In genomic region chr4:43420305-43420704, GRCm38 (mm10) we compare ENCODE assay signal across 9 mouse cellular contexts. TPM values are rescaled to one million over a fixed set of nuclear protein-coding genes. Genes with fewer than 3 reads are reported as not detected.
DNase-seq lines count a peak whose midpoint lies in the region; ATAC-seq lines count a peak whose summit lies in the region.
"Had no signal": no experiment of that assay in that cellular context is flagged by ENCODE, and none has a peak within 500 bp of the region (broad histone marks: within the 10 kb centered on the region; RNA-seq: fewer than 3 reads in every experiment).

No protein-coding gene starts in this region.

- intact Hi-C loops in gastrocnemius, postnatal 36 days (cut with DNase I) = loop anchor here (5.0 kb wide), 1 partner anchor 373 kb away; the partner anchor contains the start of gene Fam214b

- 3% methylated on average over 6 of the region's 6 CpGs for WGBS in kidney, embryonic 16.5 days
- WGBS in limb, embryonic 15.5 days = 2% methylated on average over 6 of the region's 6 CpGs
- 6% methylated on average over 6 of the region's 6 CpGs for WGBS in neural tube, embryonic 13.5 days

- no peak overlapping the region for H3K9ac ChIP-seq in kidney, embryonic 16.5 days (replicated peaks; ENCODE audit: low read length)
- no peak overlapping the region for H3K9ac ChIP-seq in limb, embryonic 15.5 days
- H3K9ac ChIP-seq in neural tube, embryonic 13.5 days = no peak overlapping the region

- peak overlapping the region; percentile 84; the same call in 1 of the 2 replicates for H3K27ac ChIP-seq in kidney, embryonic 16.5 days (ENCODE audit: low read length)
- H3K27ac ChIP-seq in limb, embryonic 15.5 days = peak overlapping the region; percentile 47; the same call in 1 of the 2 replicates
- H3K27ac ChIP-seq in neural tube, embryonic 13.5 days (replicated peaks) = no peak overlapping the region

- no peak overlapping the region for H3K4me3 ChIP-seq in kidney, embryonic 16.5 days (ENCODE audit: low read length)
- no peak overlapping the region for H3K4me3 ChIP-seq in limb, embryonic 15.5 days
- no peak overlapping the region for H3K4me3 ChIP-seq in neural tube, embryonic 13.5 days

- H3K36me3 ChIP-seq in kidney, embryonic 16.5 days (ENCODE audit: insufficient read depth, low read length) = peaks cover 52% of the 10 kb centered on the region
- H3K36me3 ChIP-seq in limb, embryonic 15.5 days = peaks cover 71% of the 10 kb centered on the region
- H3K36me3 ChIP-seq in neural tube, embryonic 13.5 days = peaks cover 92% of the 10 kb centered on the region

- peak; percentile 6; the same call in 1 of the 2 replicates for ATAC-seq in kidney, embryonic 16.5 days (ENCODE audit: low FRiP score, low TSS enrichment)
- ATAC-seq in limb, embryonic 15.5 days (ENCODE audit: insufficient number of reproducible peaks, low FRiP score, low TSS enrichment, low read depth) = no peak
- ATAC-seq in neural tube, embryonic 13.5 days (ENCODE audit: low read depth) = peak; percentile 33; the same call in 1 of the 2 replicates

- DNase-seq in B cell, adult 2 months = peak; percentile 73 to 74
- peak; percentile 92 for DNase-seq in NIH3T3 (ENCODE audit: low read depth)
- peak; percentile 74 to 81 for DNase-seq in cerebellum, postnatal 36 days
- DNase-seq in gastrocnemius, postnatal 36 days = peak; percentile 54 to 77
- peak; percentile 72 for DNase-seq in thymus, postnatal 14 days

- peaks cover 37% of the 10 kb centered on the region for H3K4me1 ChIP-seq in kidney, embryonic 16.5 days (ENCODE audit: insufficient read depth, low read length)
- peaks cover 10% of the 10 kb centered on the region for H3K4me1 ChIP-seq in limb, embryonic 15.5 days
- H3K4me1 ChIP-seq in neural tube, embryonic 13.5 days (replicated peaks) = peaks cover 27% of the 10 kb centered on the region

- H3K9me3 ChIP-seq in kidney, embryonic 16.5 days (ENCODE audit: low read length) = no peaks in the 10 kb centered on the region
- no peaks in the 10 kb centered on the region for H3K9me3 ChIP-seq in limb, embryonic 15.5 days
- H3K9me3 ChIP-seq in neural tube, embryonic 13.5 days = no peaks in the 10 kb centered on the region

- H3K4me2 ChIP-seq in kidney, embryonic 16.5 days (replicated peaks; ENCODE audit: low read depth, low read length) = no peak overlapping the region
- no peak overlapping the region for H3K4me2 ChIP-seq in limb, embryonic 15.5 days
- H3K4me2 ChIP-seq in neural tube, embryonic 13.5 days = no peak overlapping the region

- H3K27me3 ChIP-seq in kidney, embryonic 16.5 days (ENCODE audit: insufficient read depth, low read length) = peaks cover 5% of the 10 kb centered on the region; the same call in 1 of the 2 replicates
- H3K27me3 ChIP-seq in limb, embryonic 15.5 days = peaks cover 22% of the 10 kb centered on the region
- H3K27me3 ChIP-seq in neural tube, embryonic 13.5 days = peaks cover 37% of the 10 kb centered on the region

RNA-seq across cellular contexts. Expression of gene Fam166b, which starts 8.6 kb away (rescaled TPM):
- total RNA-seq in gastrocnemius, postnatal 36 days (2021) = not detected
- polyA plus RNA-seq in kidney, embryonic 16.5 days (2015; fragmentation: Nextera tagmentation; extraction: Ambion mirVana) = 0.30 and 0.50 TPM in 2 replicates
- polyA plus RNA-seq in limb, embryonic 15.5 days (2015; fragmentation: Nextera tagmentation; extraction: Ambion mirVana) = 0.15 and 0.17 TPM in 2 replicates
- polyA plus RNA-seq in neural tube, embryonic 13.5 days (2015; fragmentation: Nextera tagmentation; extraction: Ambion mirVana) = 0.32 and 0.59 TPM in 2 replicates
- polyA plus RNA-seq: heart, embryonic 14.5 days had no signal

RNA-seq across cellular contexts. Expression of gene Tesk1, which starts 21.4 kb away (rescaled TPM):
- 10 to 100 TPM; 49.1 to 50.0 TPM for total RNA-seq in gastrocnemius, postnatal 36 days (2021)
- 3.0 and 3.5 TPM in 2 replicates for polyA plus RNA-seq in kidney, embryonic 16.5 days (2015; fragmentation: Nextera tagmentation; extraction: Ambion mirVana)
- 4.8 and 7.7 TPM in 2 replicates for polyA plus RNA-seq in limb, embryonic 15.5 days (2015; fragmentation: Nextera tagmentation; extraction: Ambion mirVana)
- polyA plus RNA-seq in neural tube, embryonic 13.5 days (2015; fragmentation: Nextera tagmentation; extraction: Ambion mirVana) = 10.8 and 14.4 TPM in 2 replicates

RNA-seq across cellular contexts. Expression of gene Cd72, which starts 34.1 kb away (rescaled TPM):
- total RNA-seq in gastrocnemius, postnatal 36 days (2021) = not detected
- 3.3 and 4.1 TPM in 2 replicates for polyA plus RNA-seq in kidney, embryonic 16.5 days (2015; fragmentation: Nextera tagmentation; extraction: Ambion mirVana)
- 4.1 and 4.2 TPM in 2 replicates for polyA plus RNA-seq in limb, embryonic 15.5 days (2015; fragmentation: Nextera tagmentation; extraction: Ambion mirVana)
- polyA plus RNA-seq in neural tube, embryonic 13.5 days (2015; fragmentation: Nextera tagmentation; extraction: Ambion mirVana) = 2.8 and 3.7 TPM in 2 replicates

RNA-seq across cellular contexts. Expression of gene Rusc2, which starts 38.5 kb away (rescaled TPM):
- total RNA-seq in gastrocnemius, postnatal 36 days (2021) = 10 to 100 TPM; 20.8 to 23.3 TPM
- 10.3 and 13.4 TPM in 2 replicates for polyA plus RNA-seq in kidney, embryonic 16.5 days (2015; fragmentation: Nextera tagmentation; extraction: Ambion mirVana)
- 13.9 and 18.0 TPM in 2 replicates for polyA plus RNA-seq in limb, embryonic 15.5 days (2015; fragmentation: Nextera tagmentation; extraction: Ambion mirVana)
- polyA plus RNA-seq in neural tube, embryonic 13.5 days (2015; fragmentation: Nextera tagmentation; extraction: Ambion mirVana) = 74.5 and 79.3 TPM in 2 replicates
